Comparison of ENCODE assay signal across 10 mouse cellular contexts in the genomic region with DNA sequence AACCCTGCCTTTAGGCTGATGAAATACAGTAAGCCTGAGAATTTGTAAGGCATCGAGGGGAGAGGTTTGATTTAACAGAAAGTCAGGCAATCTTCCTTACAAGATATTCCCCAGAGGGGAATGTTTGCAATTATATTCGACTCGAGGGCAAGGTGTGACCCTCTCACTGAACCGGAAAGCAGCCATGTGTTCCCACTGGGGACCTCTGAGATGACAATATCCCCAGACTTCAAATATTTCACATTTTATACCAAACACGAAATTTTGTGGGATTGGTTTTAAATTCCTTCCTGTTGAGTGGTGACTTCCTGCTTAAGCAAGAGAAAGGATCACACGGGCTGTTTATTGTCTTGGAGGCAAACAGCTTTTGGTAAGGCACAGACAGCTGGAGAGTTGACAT. TPM values are rescaled to one million over a fixed set of nuclear protein-coding genes. Genes with fewer than 3 reads are reported as not detected.
A peak's percentile ranks its signal among the peaks of the same experiment; 100 is the strongest.
DNase-seq lines count a peak whose midpoint lies in the region; ATAC-seq lines count a peak whose summit lies in the region.
"Had no signal": no experiment of that assay in that cellular context is flagged by ENCODE, and none has a peak within 500 bp of the region (broad histone marks: within the 10 kb centered on the region; RNA-seq: fewer than 3 reads in every experiment).

No protein-coding gene starts in this region.

- 29% methylated on average over 6 of the region's 6 CpGs for WGBS in hindbrain, embryonic 11.5 days
- 30% methylated on average over 6 of the region's 6 CpGs for WGBS in hindbrain, embryonic 16.5 days
- 23% methylated on average over 6 of the region's 6 CpGs for WGBS in hindbrain, embryonic 15.5 days

- H3K27me3 ChIP-seq in hindbrain, embryonic 11.5 days (ENCODE audit: control insufficient read depth, insufficient read depth, low read length): 0 out of 2 replicates have a peak, but pooled peaks cover 2% of the 10 kb centered on the region
- H3K27me3 ChIP-seq in hindbrain, embryonic 16.5 days (replicated peaks; ENCODE audit: control insufficient read depth, insufficient read depth, low read length): 0 out of 2 replicates have a peak, but pooled peaks cover 2% of the 10 kb centered on the region
- 0 out of 2 replicates have a peak, but pooled peaks cover 7% of the 10 kb centered on the region for H3K27me3 ChIP-seq in hindbrain, embryonic 15.5 days

- no peak overlapping the region for H3K4me3 ChIP-seq in hindbrain, embryonic 11.5 days (ENCODE audit: low read depth, low read length)
- H3K4me3 ChIP-seq in hindbrain, embryonic 16.5 days (ENCODE audit: low read length): no peak overlapping the region
- no peak overlapping the region for H3K4me3 ChIP-seq in hindbrain, embryonic 15.5 days

- H3K9me3 ChIP-seq in hindbrain, embryonic 11.5 days (ENCODE audit: control insufficient read depth, low read length): no peaks in the 10 kb centered on the region
- no peaks in the 10 kb centered on the region for H3K9me3 ChIP-seq in hindbrain, embryonic 16.5 days (ENCODE audit: control insufficient read depth, low read length)
- no peaks in the 10 kb centered on the region for H3K9me3 ChIP-seq in hindbrain, embryonic 15.5 days

- DNase-seq in hindbrain, embryonic 11.5 days (ENCODE audit: low spot score): peak; percentile 43
- DNase-seq in Muller cell, postnatal 12 days (ENCODE audit: inconsistent ontology term): peak; percentile 73
- peak; percentile 56 for DNase-seq in embryo, embryonic 10.5 days (ENCODE audit: low spot score)
- DNase-seq in right cerebral cortex, adult 2 months (ENCODE audit: low spot score in 2 of 2): no peak
- DNase-seq: adrenal gland, adult 2 months; thymus, postnatal 14 days had no signal

- no peak overlapping the region for H3K9ac ChIP-seq in hindbrain, embryonic 11.5 days (ENCODE audit: low read depth, low read length)
- H3K9ac ChIP-seq in hindbrain, embryonic 16.5 days (ENCODE audit: low read depth, low read length): no peak overlapping the region
- no peak overlapping the region for H3K9ac ChIP-seq in hindbrain, embryonic 15.5 days

- no peak overlapping the region for H3K27ac ChIP-seq in hindbrain, embryonic 11.5 days (ENCODE audit: low read depth, low read length)
- no peak overlapping the region for H3K27ac ChIP-seq in hindbrain, embryonic 16.5 days (ENCODE audit: low read depth, low read length)
- no peak overlapping the region for H3K27ac ChIP-seq in hindbrain, embryonic 15.5 days (replicated peaks)

- peaks cover 2% of the 10 kb centered on the region; the same call in 1 of the 2 replicates for H3K4me1 ChIP-seq in hindbrain, embryonic 11.5 days (replicated peaks; ENCODE audit: control insufficient read depth, insufficient read depth, low read length)
- peaks cover 12% of the 10 kb centered on the region for H3K4me1 ChIP-seq in hindbrain, embryonic 16.5 days (ENCODE audit: control insufficient read depth, insufficient read depth, low read depth, low read length)
- peaks cover 17% of the 10 kb centered on the region for H3K4me1 ChIP-seq in hindbrain, embryonic 15.5 days (replicated peaks)

- ATAC-seq in hindbrain, embryonic 11.5 days (ENCODE audit: low FRiP score): peak; percentile 47; the same call in 1 of the 2 replicates
- no peak for ATAC-seq in hindbrain, embryonic 16.5 days
- ATAC-seq in hindbrain, embryonic 15.5 days (ENCODE audit: low FRiP score, low read depth): no peak
- ATAC-seq in megakaryocyte-erythroid progenitor cell, adult 5-6 weeks (replicated peaks; ENCODE audit: low FRiP score, low TSS enrichment, poor library complexity, severe bottlenecking): no peak

- no peaks in the 10 kb centered on the region for H3K36me3 ChIP-seq in hindbrain, embryonic 11.5 days (ENCODE audit: control insufficient read depth, insufficient read depth, low read length)
- H3K36me3 ChIP-seq in hindbrain, embryonic 16.5 days (ENCODE audit: control insufficient read depth, insufficient read depth, low read length): no peaks in the 10 kb centered on the region
- H3K36me3 ChIP-seq in hindbrain, embryonic 15.5 days: no peaks in the 10 kb centered on the region

- H3K4me2 ChIP-seq in hindbrain, embryonic 11.5 days (replicated peaks; ENCODE audit: low read depth, low read length): no peak overlapping the region
- no peak overlapping the region for H3K4me2 ChIP-seq in hindbrain, embryonic 16.5 days (ENCODE audit: low read length)
- 0 out of 2 replicates have a peak overlapping the region, but pooled peaks have one; percentile 0 for H3K4me2 ChIP-seq in hindbrain, embryonic 15.5 days

RNA-seq across cellular contexts. Expression of a gene that starts 2.7 kb away (rescaled TPM):
- not detected in 2 replicates for polyA plus RNA-seq in hindbrain, embryonic 11.5 days (2014; fragmentation: Nextera tagmentation; extraction: Ambion mirVana)
- polyA plus RNA-seq in hindbrain, embryonic 16.5 days (2015; fragmentation: Nextera tagmentation; extraction: Ambion mirVana): not detected in 2 replicates
- not detected in 2 replicates for polyA plus RNA-seq in hindbrain, embryonic 15.5 days (2015; fragmentation: Nextera tagmentation; extraction: Ambion mirVana)
- total RNA-seq in megakaryocyte-erythroid progenitor cell, adult 5-6 weeks (2014; fragmentation: Nextera tagmentation): not detected in 2 replicates
- not detected in 2 replicates for total RNA-seq in megakaryocyte-erythroid progenitor cell, adult 5-6 weeks (2017)
- total RNA-seq: adrenal gland, adult 2 months had no signal
- polyA plus RNA-seq: adrenal gland, adult 2 months; liver, embryonic 16.5 days had no signal

RNA-seq across cellular contexts. Expression of a gene that starts 6.9 kb away (rescaled TPM):
- polyA plus RNA-seq in hindbrain, embryonic 11.5 days (2014; fragmentation: Nextera tagmentation; extraction: Ambion mirVana): 0.21 and 0.36 TPM in 2 replicates
- polyA plus RNA-seq in hindbrain, embryonic 16.5 days (2015; fragmentation: Nextera tagmentation; extraction: Ambion mirVana): 0.26 TPM in 1 of 2 replicates, not detected in the other
- polyA plus RNA-seq in hindbrain, embryonic 15.5 days (2015; fragmentation: Nextera tagmentation; extraction: Ambion mirVana): 0.12 TPM in 2 replicates
- 0.87 and 1.9 TPM in 2 replicates for total RNA-seq in megakaryocyte-erythroid progenitor cell, adult 5-6 weeks (2014; fragmentation: Nextera tagmentation)
- total RNA-seq in megakaryocyte-erythroid progenitor cell, adult 5-6 weeks (2017): 0.23 TPM in 1 of 2 replicates, not detected in the other
- total RNA-seq: adrenal gland, adult 2 months had no signal

Comparison
In these comparisons a context has a peak if more than half of its experiments do, and no peak if none do; other contexts are left out.
1. DNase-seq: peak in hindbrain, embryonic 11.5 days (single experiment), Muller cell, postnatal 12 days (single experiment) and embryo, embryonic 10.5 days (single experiment); none in right cerebral cortex, adult 2 months (0 of 2).